Mouse (Mus musculus): Measurements from ENCODE around the gene Amelx. TPM values are rescaled to one million over a fixed set of nuclear protein-coding genes. Genes with fewer than 3 reads are reported as not detected.

Gene Amelx
- total and polyA plus RNA-seq, 3 experiments = not detected

- H3K27ac ChIP-seq (ENCODE audit: control insufficient read depth, low read depth, low read length) = no peak overlapping the region
- no peak for DNase-seq (ENCODE audit: low read depth, low spot score)
Observed at GRCm38 (mm10) chrX:169210019-169210418, 23.0 kb upstream of the Amelx start.

GRCm38 (mm10) chrX:169178634-169179033 lies 8.4 kb downstream of the Amelx start:
- no peaks in the 10 kb centered on the region; a peak in 1 of 4 replicates for H3K36me3 ChIP-seq (ENCODE audit: control insufficient read depth in 1 of 2, insufficient read depth in 2 of 2, low read length in 2 of 2)
- TF ChIP-seq GABPA (IDR thresholded peaks at IDR 0.05; ENCODE audit: low read depth, low read length) = no peak
- TF ChIP-seq E2F4 (IDR thresholded peaks at IDR 0.05; ENCODE audit: borderline replicate concordance, low read depth, low read length) = no peak
- no peak for TF ChIP-seq MAZ (IDR thresholded peaks at IDR 0.05; ENCODE audit: low read depth, low read length)
- no peak for TF ChIP-seq EP300 (IDR thresholded peaks at IDR 0.05; ENCODE audit: low read depth in 1 of 2, low read length in 2 of 2)
- TF ChIP-seq MEF2A (IDR thresholded peaks at IDR 0.05; ENCODE audit: extremely low read depth, insufficient replicate concordance, low read depth, low read length, poor library complexity, severe bottlenecking) = no peak
- TF ChIP-seq MAFK (IDR thresholded peaks at IDR 0.05; ENCODE audit: borderline replicate concordance, low read depth, low read length) = no peak
- no peak for TF ChIP-seq CHD1 (IDR thresholded peaks at IDR 0.05; ENCODE audit: low read depth, low read length)
- no peak for TF ChIP-seq MAX (IDR thresholded peaks at IDR 0.05; ENCODE audit: low read length)
- H3K9me3 ChIP-seq (replicated peaks; ENCODE audit: insufficient read depth, low read length) = no peaks in the 10 kb centered on the region
- no peak for DNase-seq (ENCODE audit: low read depth, low spot score)
- H3K4me1 ChIP-seq (ENCODE audit: control insufficient read depth in 1 of 2, insufficient read depth in 2 of 2, low read length in 2 of 2) = no peaks in the 10 kb centered on the region
- no peaks in the 10 kb centered on the region for H3K79me2 ChIP-seq (ENCODE audit: control insufficient read depth, insufficient read depth, low read length, poor library complexity)
- no peak overlapping the region for H3K4me3 ChIP-seq (ENCODE audit: control insufficient read depth in 1 of 2, insufficient read depth in 1 of 2, low read depth in 2 of 2, low read length in 2 of 2)
- H3K27me3 ChIP-seq (ENCODE audit: control insufficient read depth in 1 of 2, insufficient read depth in 2 of 2, low read length in 2 of 2) = no peaks in the 10 kb centered on the region
- no peak overlapping the region for H3K27ac ChIP-seq (ENCODE audit: control insufficient read depth, low read depth, low read length)
- no peak overlapping the region for H3K9ac ChIP-seq (ENCODE audit: control insufficient read depth, low read depth, low read length, poor library complexity, severe bottlenecking)

More at GRCm38 (mm10) chrX:169210019-169210418, 23.0 kb upstream of the Amelx start:
- Histone ChIP-seq H3K4me3 (ENCODE audit: control insufficient read depth in 1 of 2, insufficient read depth in 1 of 2, low read depth in 2 of 2, low read length in 2 of 2) (no peak overlapping the region), H3K9ac (ENCODE audit: control insufficient read depth, low read depth, low read length, poor library complexity, severe bottlenecking) (no peak overlapping the region), H3K4me1 (ENCODE audit: control insufficient read depth in 1 of 2, insufficient read depth in 2 of 2, low read length in 2 of 2) (no peaks in the 10 kb centered on the region; a peak in 1 of 4 replicates), H3K36me3 (ENCODE audit: control insufficient read depth in 1 of 2, insufficient read depth in 2 of 2, low read length in 2 of 2) (peaks cover 0 to 4% of the 10 kb centered on the region in 2 experiments; a peak in 1 of 4 replicates), H3K79me2 (ENCODE audit: control insufficient read depth, insufficient read depth, low read length, poor library complexity) (no peaks in the 10 kb centered on the region), H3K9me3 (replicated peaks; ENCODE audit: insufficient read depth, low read length) (no peaks in the 10 kb centered on the region), H3K27me3 (ENCODE audit: control insufficient read depth in 1 of 2, insufficient read depth in 2 of 2, low read length in 2 of 2) (no peaks in the 10 kb centered on the region)
- TF ChIP-seq UBTF (IDR thresholded peaks at IDR 0.05; ENCODE audit: borderline replicate concordance, insufficient read depth, low read depth, low read length) (no peak), ZC3H11A (IDR thresholded peaks at IDR 0.05; ENCODE audit: low read depth, low read length) (no peak)

DNA sequence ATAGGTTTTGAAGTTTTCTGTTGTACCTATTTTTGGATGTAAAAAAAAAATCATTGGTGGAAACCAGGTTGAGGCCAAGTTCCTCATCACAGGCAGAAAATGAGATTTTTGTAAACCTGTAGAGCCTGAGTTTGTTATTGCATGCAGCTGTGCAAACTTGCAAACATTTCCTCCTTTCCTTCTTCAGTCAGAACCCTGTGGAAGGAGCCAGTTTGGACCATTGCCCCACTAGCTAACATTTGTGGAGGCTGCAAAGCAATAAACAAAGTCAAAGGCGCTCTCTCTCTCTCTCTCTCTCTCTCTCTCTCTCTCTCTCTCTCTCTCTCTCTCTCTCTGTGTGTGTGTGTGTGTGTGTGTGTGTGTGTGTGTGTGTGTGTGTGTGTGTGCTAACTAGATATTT lies 13.2 kb downstream of the Amelx start:
- Histone ChIP-seq H3K79me2 (ENCODE audit: control insufficient read depth, insufficient read depth, low read length, poor library complexity) (no peaks in the 10 kb centered on the region), H3K36me3 (ENCODE audit: control insufficient read depth in 1 of 2, insufficient read depth in 2 of 2, low read length in 2 of 2) (no peaks in the 10 kb centered on the region), H3K27ac (ENCODE audit: control insufficient read depth, low read depth, low read length) (no peak overlapping the region), H3K4me1 (ENCODE audit: control insufficient read depth in 1 of 2, insufficient read depth in 2 of 2, low read length in 2 of 2) (no peaks in the 10 kb centered on the region), H3K27me3 (ENCODE audit: control insufficient read depth in 1 of 2, insufficient read depth in 2 of 2, low read length in 2 of 2) (no peaks in the 10 kb centered on the region), H3K9me3 (replicated peaks; ENCODE audit: insufficient read depth, low read length) (no peaks in the 10 kb centered on the region), H3K4me3 (ENCODE audit: control insufficient read depth in 1 of 2, insufficient read depth in 1 of 2, low read depth in 2 of 2, low read length in 2 of 2) (no peak overlapping the region), H3K9ac (ENCODE audit: control insufficient read depth, low read depth, low read length, poor library complexity, severe bottlenecking) (no peak overlapping the region)
- no peak for DNase-seq (ENCODE audit: low read depth, low spot score)
- TF ChIP-seq TCF12 (IDR thresholded peaks at IDR 0.05; ENCODE audit: low read depth, low read length) (no peak), MYC (IDR thresholded peaks at IDR 0.05; ENCODE audit: low read depth, low read length) (no peak), USF2 (IDR thresholded peaks at IDR 0.05; ENCODE audit: borderline replicate concordance in 1 of 2, insufficient read depth in 1 of 2, low read depth in 1 of 2, low read length in 2 of 2) (no peak), NELFE (IDR thresholded peaks at IDR 0.05; ENCODE audit: low read depth, low read length) (no peak), RCOR1 (IDR thresholded peaks at IDR 0.05; ENCODE audit: low read depth, low read length) (no peak), BHLHE40 (IDR thresholded peaks at IDR 0.05; ENCODE audit: borderline replicate concordance, low read depth, low read length) (no peak), ELF1 (IDR thresholded peaks at IDR 0.05; ENCODE audit: low read depth, low read length) (no peak), TBP (IDR thresholded peaks at IDR 0.05; ENCODE audit: low read depth, low read length) (no peak)

Measured in MEL (cell line).